Mouse (Mus musculus) hindlimb bud, embryonic 11.5 days (tissue): ENCODE data around the gene Cep19.

Source experiments
- DNase-seq: peaks from one replicate; pipeline ENCODE4 v3.0.0-alpha.2; 2012; ENCODE audit warnings: low read depth, low spot score; ENCODE audit errors: extremely low spot score

Gene Cep19

DNA sequence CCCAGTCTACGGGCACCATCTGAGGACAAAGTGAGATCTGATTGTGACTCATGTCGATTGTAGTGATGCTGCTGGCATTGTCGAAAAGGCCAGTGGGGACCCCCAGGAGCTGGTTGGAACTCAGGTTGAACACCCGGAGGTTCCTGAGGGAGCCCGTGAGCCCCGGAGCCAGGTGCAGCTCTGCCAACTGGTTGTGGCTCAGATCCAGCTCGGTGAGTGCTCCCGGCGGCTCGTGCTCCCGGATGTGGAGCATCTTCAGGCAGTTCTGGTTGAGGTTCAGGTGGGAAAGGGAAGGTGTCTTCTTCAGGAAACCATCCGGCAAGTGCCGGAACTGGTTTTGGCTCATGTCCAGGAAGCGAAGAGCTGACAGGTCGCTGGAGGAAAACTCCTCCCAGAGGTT is 44.2 kb downstream of the Cep19 start:
- DNase-seq = no peak

DNA sequence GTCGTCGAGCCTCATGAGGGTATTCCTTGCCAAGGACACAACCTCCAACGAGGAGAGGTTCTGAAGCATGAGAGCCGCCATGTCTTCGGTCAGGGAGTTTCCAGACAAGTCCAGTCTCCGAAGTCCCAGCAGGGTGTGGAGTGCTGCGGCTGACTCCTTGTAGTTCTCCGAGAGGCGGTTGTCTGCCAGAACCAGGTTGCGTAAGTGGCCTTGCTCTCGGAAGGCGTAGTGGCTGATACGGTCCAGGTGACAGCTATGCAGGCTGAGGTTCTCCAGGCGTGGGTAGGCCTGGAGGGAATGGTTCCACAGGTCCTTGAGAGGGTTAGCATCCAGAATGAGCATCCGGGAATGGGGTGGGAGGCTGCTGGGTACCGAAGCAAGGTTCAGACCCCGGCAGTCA is 45.0 kb downstream of the Cep19 start:
- DNase-seq = no peak

DNA sequence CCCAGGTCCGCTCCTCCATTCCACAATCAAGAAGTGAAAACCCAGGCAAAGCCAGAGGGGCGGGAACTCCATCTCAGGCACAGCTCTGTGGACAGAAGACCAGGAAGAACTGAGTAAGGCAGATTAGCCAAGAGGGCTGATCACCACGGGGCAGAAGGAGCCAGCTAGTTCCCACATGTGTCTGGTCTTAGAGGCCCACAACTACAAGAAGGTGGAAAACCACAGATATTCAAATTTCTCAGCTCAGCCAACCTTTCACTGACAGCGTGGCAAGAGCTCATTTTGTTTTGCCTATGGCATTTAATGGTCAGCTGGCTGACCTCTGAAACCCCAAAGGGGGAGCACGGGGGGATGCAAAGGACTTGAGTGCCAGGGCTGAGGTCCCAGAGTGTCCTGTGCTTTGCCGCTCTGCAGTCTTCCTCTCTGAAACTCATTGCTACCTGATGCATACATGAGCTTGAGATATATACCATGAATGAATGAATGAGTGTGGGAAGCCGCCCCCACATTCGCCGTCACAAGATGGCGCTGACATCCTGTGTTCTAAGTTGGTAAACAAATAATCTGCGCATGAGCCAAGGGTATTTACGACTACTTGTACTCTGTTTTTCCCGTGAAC is 48.1 kb downstream of the Cep19 start:
- no peak for DNase-seq

DNA sequence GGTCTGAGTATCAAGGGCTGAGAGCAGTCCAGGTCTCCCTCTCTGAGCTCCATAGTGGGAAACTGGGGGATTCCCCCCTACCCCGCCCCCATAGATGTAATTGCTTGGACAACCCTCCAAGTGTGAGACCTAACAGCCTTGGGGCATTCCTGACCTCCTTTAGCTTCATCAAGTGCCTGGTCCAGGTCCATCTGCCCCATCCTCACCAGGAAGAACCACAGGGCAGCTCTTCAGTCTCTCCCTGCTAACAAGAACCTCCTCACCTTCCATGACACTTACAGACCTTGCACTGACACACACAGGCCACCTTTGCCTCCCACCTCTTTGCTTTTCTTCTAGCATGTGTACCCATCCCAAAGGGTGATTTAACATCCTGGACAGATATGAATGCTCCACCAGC is 54.4 kb downstream of the Cep19 start:
- no peak for DNase-seq

DNA sequence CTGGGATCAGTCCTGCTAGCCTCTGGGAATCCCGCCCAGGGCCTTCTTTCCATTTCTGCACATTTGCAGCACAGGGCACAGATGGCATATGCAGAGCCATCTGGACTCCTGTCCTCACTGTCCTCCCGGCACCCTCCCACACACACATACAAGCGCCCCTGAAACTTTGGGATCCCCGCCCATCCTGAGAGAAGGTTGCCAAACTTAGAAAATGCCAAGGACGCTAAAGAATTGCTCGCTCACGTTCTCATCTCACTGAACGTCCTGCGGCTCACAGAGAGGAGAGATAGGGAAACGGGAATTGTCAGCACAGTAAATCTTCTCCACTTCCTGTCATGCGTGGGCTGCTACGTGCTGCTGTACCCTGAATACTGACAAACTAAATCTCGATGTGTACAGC is 54.8 kb downstream of the Cep19 start:
- DNase-seq = no peak

DNA sequence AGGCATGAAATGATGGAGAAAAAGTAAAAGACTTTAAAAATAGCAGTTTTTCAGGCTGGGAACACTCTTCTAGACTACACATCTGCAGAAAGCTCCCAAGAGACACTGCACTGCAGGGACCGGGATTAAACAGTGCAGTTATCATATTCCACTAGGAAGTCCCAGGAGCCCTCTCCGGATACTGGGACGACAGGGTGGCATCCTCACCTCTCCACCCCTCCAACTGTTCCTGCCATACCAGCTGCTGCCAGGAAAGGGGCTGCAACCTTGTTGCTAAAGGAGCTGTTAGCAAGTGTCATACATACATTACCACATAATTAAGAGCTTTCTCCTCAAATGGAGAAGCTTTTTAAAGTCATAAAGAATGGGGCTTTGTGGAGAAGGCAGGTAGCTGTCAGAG is 57.1 kb downstream of the Cep19 start:
- no peak for DNase-seq

DNA sequence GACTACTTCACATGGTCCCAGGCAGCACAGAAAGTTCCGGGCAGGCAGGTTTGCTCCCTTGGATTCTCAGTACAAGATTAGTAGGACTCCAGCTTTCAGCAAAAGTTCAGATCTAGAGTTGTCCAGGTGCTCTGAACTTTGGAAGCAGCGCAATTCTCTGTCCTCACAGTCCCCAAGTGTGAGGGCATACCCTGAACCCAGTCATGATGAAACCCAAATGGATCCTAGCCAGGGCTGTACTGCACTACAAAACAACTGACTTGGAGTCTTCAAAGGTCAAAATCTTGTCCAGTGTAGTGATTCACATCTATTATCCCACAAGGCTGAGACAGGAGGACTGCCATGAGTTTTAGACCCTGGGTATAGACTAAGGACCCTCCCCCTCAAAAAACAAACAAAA is 57.8 kb downstream of the Cep19 start:
- DNase-seq = no peak
